Mouse (Mus musculus) hindbrain, embryonic 10.5 days (tissue): Measurements from ENCODE around the gene Akap12. TPM values are rescaled to one million over a fixed set of nuclear protein-coding genes. Genes with fewer than 3 reads are reported as not detected.

Source experiments
- DNase-seq: peaks from one replicate; pipeline ENCODE4 v3.0.0-alpha.2; 2017; ENCODE audit warnings: low spot score
- H3K27ac ChIP-seq: fragments of 300-500 bp; sonication (generic); 2 replicates; pipeline ENCODE4 v1.5.1; 2016; ENCODE audit warnings: mild to moderate bottlenecking, moderate library complexity
- H3K27me3 ChIP-seq: fragments of 300-500 bp; sonication (generic); 2 replicates; pipeline ENCODE4 v1.6.1; 2016; ENCODE audit warnings: mild to moderate bottlenecking; ENCODE audit not compliant: poor library complexity, insufficient read depth, severe bottlenecking
- H3K36me3 ChIP-seq: fragments of 300-500 bp; sonication (generic); 2 replicates; pipeline ENCODE4 v1.6.1; 2016; ENCODE audit warnings: mild to moderate bottlenecking, moderate library complexity
- H3K4me1 ChIP-seq: fragments of 300-500 bp; sonication (generic); replicated peaks from 2 replicates; pipeline ENCODE4 v1.6.1; 2016; ENCODE audit warnings: mild to moderate bottlenecking
- H3K4me3 ChIP-seq: fragments of 300-500 bp; sonication (generic); 2 replicates; pipeline ENCODE4 v1.5.1; 2016; ENCODE audit warnings: mild to moderate bottlenecking, moderate library complexity
- H3K9me3 ChIP-seq: fragments of 300-500 bp; sonication (generic); 2 replicates; pipeline ENCODE4 v1.6.1; 2016; ENCODE audit warnings: mild to moderate bottlenecking, moderate library complexity
- WGBS: fragments of 180-500 bp; shearing (Covaris S2); methylation state at CpG from one replicate; pipeline ENCODE4 v1.1.7; 2016; 5-methylcytosine and 5-hydroxymethylcytosine counted together
- polyA plus RNA-seq: library from polyadenylated mRNA; unstranded; fragments of >200 nt; fragmentation: Nextera tagmentation; extraction: Ambion mirVana; gene quantifications from 2 replicates; pipeline ENCODE4 v1.2.1, GENCODE M21; 2016

The Akap12 gene
- polyA plus RNA-seq, 1 experiment from 2014 or later = 45.8 TPM

DNA sequence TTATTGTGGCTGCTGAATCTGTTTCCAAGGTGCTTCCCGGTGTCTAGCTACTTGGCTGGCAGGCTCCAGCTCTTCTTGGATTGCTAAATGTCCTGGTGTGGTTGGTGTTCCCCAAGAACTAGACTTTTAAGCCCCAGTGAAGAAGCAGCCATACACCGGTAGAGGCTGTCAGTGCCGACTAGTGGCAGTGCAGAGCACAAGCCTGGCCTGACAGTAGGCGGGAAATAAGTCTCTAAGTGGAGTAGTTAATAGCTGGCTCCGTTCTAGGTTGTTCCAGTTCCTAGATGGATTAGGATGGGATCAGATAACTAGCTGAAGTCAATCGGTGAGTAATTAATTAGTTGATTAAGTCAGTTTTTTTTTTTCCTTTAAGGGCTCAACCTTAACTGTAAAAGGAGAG lies 125.7 kb downstream of the Akap12 start:
- WGBS = 73% methylated on average over 6 of the region's 6 CpGs
- Histone ChIP-seq H3K27ac (no peak overlapping the region), H3K4me3 (no peak overlapping the region), H3K27me3 (no peaks in the 10 kb centered on the region), H3K36me3 (peaks cover 46% of the 10 kb centered on the region), H3K4me1 (peaks cover 33% of the 10 kb centered on the region), H3K9me3 (0 out of 2 replicates have a peak, but pooled peaks cover 2% of the 10 kb centered on the region)
- DNase-seq = no peak

- no peak for DNase-seq
- 92% methylated on average over 3 of the region's 3 CpGs for WGBS
Observed at GRCm38 (mm10) chr10:4395321-4395720, 129.1 kb downstream of the Akap12 start.

DNA sequence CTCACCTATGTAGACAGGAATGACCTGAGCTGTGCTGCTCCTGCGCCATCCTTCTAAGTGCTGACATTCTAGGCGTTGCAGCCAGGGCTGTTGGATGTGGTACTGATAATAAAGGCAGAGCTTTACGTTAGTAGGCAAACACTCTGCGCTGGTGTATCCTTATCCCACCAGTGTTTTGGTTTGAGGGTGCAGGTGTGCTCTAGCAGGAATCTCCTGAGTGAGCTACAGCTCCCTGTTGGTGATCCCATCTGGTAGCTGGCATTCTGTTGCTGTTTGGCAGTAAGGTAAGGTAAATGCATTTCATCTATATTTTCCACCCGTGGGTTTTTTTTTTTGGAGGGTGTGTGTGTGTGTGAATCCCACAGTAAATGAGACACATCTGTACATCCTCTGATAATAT lies 131.9 kb downstream of the Akap12 start:
- H3K4me1 ChIP-seq = no peaks in the 10 kb centered on the region
- H3K36me3 ChIP-seq = peaks cover 80% of the 10 kb centered on the region
- no peak for DNase-seq
- H3K27me3 ChIP-seq = no peaks in the 10 kb centered on the region
- H3K27ac ChIP-seq = no peak overlapping the region
- H3K9me3 ChIP-seq = no peaks in the 10 kb centered on the region
- no peak overlapping the region for H3K4me3 ChIP-seq
- 92% methylated on average over 5 of the region's 5 CpGs for WGBS

More at GRCm38 (mm10) chr10:4395321-4395720, 129.1 kb downstream of the Akap12 start:
- Histone ChIP-seq H3K36me3 (peaks cover 75% of the 10 kb centered on the region), H3K9me3 (no peaks in the 10 kb centered on the region), H3K27ac (no peak overlapping the region), H3K4me3 (no peak overlapping the region), H3K4me1 (peaks cover 14% of the 10 kb centered on the region), H3K27me3 (no peaks in the 10 kb centered on the region)

GRCm38 (mm10) chr10:4404895-4405491 lies 138.8 kb downstream of the Akap12 start:
- DNase-seq = peak; percentile 35
- Histone ChIP-seq H3K36me3 (peaks cover 74% of the 10 kb centered on the region), H3K9me3 (no peaks in the 10 kb centered on the region), H3K27me3 (no peaks in the 10 kb centered on the region), H3K4me1 (no peaks in the 10 kb centered on the region), H3K27ac (no peak overlapping the region), H3K4me3 (no peak overlapping the region)
- WGBS = 62% methylated on average over 5 of the region's 5 CpGs

- no peaks in the 10 kb centered on the region for H3K27me3 ChIP-seq
- 93% methylated on average over 5 of the region's 5 CpGs for WGBS
- H3K27ac ChIP-seq = no peak overlapping the region
- H3K36me3 ChIP-seq = peaks cover 74% of the 10 kb centered on the region
- H3K9me3 ChIP-seq = no peaks in the 10 kb centered on the region
- no peak overlapping the region for H3K4me3 ChIP-seq
- DNase-seq = no peak
- peaks cover 5% of the 10 kb centered on the region; the same call in 1 of the 2 replicates for H3K4me1 ChIP-seq
Observed at GRCm38 (mm10) chr10:4405511-4405910, 139.3 kb downstream of the Akap12 start.

DNA sequence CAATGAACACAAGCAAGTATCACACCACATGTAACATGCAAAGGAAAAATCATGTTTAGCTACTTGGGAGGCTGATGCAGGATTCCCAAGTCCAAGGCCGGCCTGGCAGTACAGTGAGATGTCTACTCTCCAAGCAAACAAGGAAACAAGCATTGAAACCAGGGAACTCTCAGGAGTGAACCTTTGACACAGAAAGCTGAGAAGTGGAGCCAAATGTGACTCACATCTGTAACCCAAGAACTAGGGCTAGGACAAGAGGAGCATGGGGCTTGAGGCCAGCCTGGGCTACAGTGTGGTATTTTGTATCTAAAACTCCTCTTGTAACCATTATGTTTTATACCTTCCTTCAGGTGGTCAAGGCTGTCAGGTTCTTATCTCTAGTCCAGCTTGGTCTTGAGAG lies 141.0 kb downstream of the Akap12 start:
- no peak for DNase-seq
- WGBS = 98% methylated on average over 1 of the region's 1 CpGs
- H3K27ac ChIP-seq = no peak overlapping the region
- no peak overlapping the region for H3K4me3 ChIP-seq
- H3K27me3 ChIP-seq = no peaks in the 10 kb centered on the region
- H3K4me1 ChIP-seq = peaks cover 5% of the 10 kb centered on the region; the same call in 1 of the 2 replicates
- peaks cover 82% of the 10 kb centered on the region for H3K36me3 ChIP-seq
- H3K9me3 ChIP-seq = no peaks in the 10 kb centered on the region

Other genes starting within 250 kb of the Akap12 start
- gene Zbtb2, start 121.7 kb downstream of the Akap12 start, polyA plus RNA-seq = 18.1 and 20.1 TPM in 2 replicates
- 42.8 and 49.0 TPM in 2 replicates for gene Rmnd1, start 166.0 kb downstream of the Akap12 start, polyA plus RNA-seq
- gene Armt1, start 166.1 kb downstream of the Akap12 start, polyA plus RNA-seq = 27.4 and 31.7 TPM in 2 replicates
- 0.06 and 0.34 TPM in 2 replicates for gene Ccdc170, start 216.1 kb downstream of the Akap12 start, polyA plus RNA-seq